Mouse (Mus musculus) frontal cortex, adult 2 months (tissue): ENCODE measurements around the gene Caln1. TPM values are rescaled to one million over a fixed set of nuclear protein-coding genes. Genes with fewer than 3 reads are reported as not detected.

Source experiments
- DNase-seq, 2 experiments: peaks; one replicate each; pipeline ENCODE4 v3.0.0; 2022; ENCODE audit warnings: low spot score in 1 of 2; ENCODE audit errors: extremely low spot score in 1 of 2
- polyA plus RNA-seq: library from polyadenylated mRNA; depleted of rRNA; stranded (reverse); fragments of >200 nt; gene quantifications from 2 replicates; pipeline ENCODE4 v1.2.3, GENCODE M21; 2012; rRNA removed

The Caln1 gene
- polyA plus RNA-seq, 1 experiment = 35.6 TPM

DNA sequence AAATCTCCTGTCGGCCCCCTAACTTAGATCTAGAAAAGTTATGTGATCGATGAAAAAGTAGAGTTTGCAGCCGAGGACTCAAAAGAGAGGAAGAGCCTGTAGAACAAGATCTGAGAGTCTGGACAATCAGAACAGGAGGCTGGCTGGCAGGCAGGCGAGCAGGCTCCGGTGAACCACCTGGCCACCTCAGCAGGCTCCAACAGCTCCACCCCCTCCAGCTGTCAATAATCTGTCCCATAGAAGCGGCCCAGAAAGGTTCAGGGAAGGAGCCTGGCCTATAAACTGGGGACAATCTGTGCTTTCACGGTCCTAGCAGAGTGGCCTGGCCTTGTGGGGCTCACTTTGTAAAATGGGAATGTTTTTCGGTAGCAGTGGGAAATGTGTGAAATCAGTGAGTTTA lies 501.8 kb downstream of the Caln1 start:
- no peak for DNase-seq

DNA sequence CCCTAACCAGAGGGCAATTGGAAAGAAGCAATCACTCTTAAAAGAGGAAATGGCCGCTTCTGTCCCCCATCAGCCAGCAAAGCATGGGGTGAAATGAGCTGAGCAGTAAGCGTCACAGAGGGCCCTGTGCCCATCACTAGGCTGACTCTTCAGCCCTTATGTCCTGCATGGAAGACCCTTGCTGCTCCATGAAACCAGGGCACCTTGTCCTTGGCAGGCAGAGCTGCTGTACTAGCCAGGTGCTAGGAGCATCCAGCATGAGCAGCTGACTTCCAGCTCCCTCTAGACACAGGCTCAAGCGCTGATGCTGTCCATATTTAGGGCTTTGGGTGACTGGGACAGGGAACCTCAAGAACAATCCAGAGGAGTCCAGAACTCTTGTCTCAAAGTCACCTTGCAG lies 506.1 kb downstream of the Caln1 start:
- DNase-seq = no peak

DNA sequence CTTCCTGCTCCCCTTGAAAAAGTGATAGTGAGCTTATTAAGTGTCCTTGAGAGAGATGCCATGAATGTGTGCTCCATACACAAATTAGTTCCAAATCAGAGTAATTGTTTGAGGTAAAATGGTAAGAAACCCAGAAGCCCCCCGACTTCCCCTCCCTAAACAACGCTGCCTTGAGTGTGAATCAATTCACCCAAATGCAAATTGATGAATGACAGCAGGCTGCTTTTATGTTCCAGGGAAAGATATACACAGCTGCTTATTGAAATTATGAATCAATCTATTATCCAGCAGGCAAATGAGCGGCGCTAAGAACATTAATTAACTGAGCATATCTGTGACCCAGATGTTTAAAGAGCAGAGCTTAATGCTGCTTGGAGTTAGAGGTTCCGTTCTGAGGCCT lies 511.1 kb downstream of the Caln1 start:
- no peak for DNase-seq

DNA sequence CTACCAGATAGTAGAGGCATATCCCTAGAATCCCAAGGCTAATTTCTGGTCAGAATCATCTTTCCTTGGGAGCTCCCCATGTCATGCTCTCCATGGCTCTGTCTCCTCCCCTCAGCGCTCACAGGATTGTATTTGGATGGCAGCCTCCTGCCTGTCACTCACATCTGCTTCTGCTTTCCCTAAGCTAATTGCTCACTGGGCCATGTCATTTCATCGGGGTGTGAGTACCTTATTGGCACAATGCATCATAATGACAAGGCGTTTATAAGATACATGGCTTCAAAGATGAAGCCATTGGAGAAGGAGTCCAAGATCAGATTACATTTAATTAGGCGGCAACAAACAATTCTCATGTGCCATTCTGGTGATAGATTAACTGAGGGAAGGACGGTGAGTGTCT lies 522.5 kb downstream of the Caln1 start:
- DNase-seq = no peak

DNA sequence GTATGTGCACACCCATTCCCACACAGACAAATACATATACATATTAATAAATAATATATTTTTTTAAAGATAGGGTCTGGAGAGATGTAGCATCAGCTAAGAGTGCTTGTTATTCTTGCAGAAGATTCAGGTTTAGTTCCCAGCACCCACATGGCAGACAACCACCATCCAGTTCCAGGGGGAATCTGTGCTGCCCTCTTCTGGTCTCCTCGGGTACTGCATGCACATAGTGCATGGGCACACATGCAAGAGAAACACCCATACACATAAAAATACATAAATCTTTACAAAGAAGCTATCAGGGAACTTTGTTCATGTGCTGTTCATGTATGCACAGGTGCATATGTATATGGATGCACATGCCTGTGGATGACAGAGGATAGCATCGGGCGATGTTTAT lies 526.7 kb downstream of the Caln1 start:
- no peak for DNase-seq

Other genes with a start within 250 kb of the Caln1 start
- 8.4 and 10.7 TPM in 2 replicates for gene Kctd7, start 224.6 kb upstream of the Caln1 start, polyA plus RNA-seq
- gene Rabgef1, start 197.7 kb upstream of the Caln1 start, polyA plus RNA-seq = 36.0 and 43.2 TPM in 2 replicates
- gene Tmem248, start 152.4 kb upstream of the Caln1 start, polyA plus RNA-seq = 31.2 and 32.7 TPM in 2 replicates
- 85.8 and 93.8 TPM in 2 replicates for gene Sbds, start 113.9 kb upstream of the Caln1 start, polyA plus RNA-seq
- gene Tyw1, start 113.8 kb upstream of the Caln1 start, polyA plus RNA-seq = 14.4 and 15.1 TPM in 2 replicates
- 0.23 and 0.56 TPM in 2 replicates for gene A330070K13Rik, start 15.2 kb downstream of the Caln1 start, polyA plus RNA-seq